Mouse (Mus musculus) left cerebral cortex, postnatal 10 days (tissue): ENCODE data around the gene Enkd1. TPM values are rescaled to one million over a fixed set of nuclear protein-coding genes. Genes with fewer than 3 reads are reported as not detected.

Experiments
- DNase-seq, 2 experiments: peaks; one replicate each; pipeline ENCODE4 v3.0.0; 2021 to 2022; ENCODE audit warnings: low spot score in 2 of 2, mixed read lengths in 1 of 2; ENCODE audit errors: extremely low spot score in 1 of 2
- intact Hi-C: fragments of 180-260 bp; cut with DNase I; formaldehyde crosslinking; loops from one replicate; pipeline ENCODE4 v1.15.1; 2025
- total RNA-seq, 2 experiments: library from RNA; stranded (reverse); gene quantifications; 2 replicates each; pipeline ENCODE4 v1.2.3; 2021

The Enkd1 gene
- total RNA-seq, 2 experiments from 2014 or later = 12.3 to 13.5 TPM

DNA sequence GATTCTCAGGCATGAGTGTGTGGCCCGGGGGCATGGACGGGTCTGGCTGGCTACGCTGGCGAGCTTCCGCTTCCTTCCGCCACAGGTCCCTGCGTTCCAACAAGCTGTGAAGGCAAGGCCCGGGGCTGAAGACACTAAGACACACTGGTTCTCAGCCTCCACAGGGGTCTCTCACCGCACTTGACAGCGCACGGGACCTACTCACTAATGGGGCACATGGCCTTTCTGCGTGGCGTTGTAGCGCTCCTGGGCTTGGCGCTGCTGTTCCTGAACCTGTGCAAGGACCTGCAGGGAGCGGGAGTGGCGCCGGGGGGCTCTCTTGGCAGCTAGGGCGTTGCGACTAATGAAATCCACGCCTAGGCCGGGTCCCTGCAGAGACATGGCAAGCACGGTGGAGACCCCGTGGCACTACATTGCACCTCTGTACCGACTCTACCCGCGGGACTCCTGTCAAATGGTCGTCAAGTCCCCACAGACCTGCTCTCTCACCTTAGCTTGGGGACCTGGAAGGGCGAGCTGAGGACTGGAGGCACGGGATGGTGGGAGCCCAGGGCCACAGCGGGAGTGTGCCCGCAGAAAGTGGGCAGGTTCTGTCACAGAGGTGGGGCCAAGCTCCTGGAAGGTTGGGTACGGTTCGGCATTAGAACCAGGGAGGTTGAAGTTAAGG is 3.7 kb downstream of the Enkd1 start:
- no peak for DNase-seq
- intact Hi-C loops = no loop called here

DNA sequence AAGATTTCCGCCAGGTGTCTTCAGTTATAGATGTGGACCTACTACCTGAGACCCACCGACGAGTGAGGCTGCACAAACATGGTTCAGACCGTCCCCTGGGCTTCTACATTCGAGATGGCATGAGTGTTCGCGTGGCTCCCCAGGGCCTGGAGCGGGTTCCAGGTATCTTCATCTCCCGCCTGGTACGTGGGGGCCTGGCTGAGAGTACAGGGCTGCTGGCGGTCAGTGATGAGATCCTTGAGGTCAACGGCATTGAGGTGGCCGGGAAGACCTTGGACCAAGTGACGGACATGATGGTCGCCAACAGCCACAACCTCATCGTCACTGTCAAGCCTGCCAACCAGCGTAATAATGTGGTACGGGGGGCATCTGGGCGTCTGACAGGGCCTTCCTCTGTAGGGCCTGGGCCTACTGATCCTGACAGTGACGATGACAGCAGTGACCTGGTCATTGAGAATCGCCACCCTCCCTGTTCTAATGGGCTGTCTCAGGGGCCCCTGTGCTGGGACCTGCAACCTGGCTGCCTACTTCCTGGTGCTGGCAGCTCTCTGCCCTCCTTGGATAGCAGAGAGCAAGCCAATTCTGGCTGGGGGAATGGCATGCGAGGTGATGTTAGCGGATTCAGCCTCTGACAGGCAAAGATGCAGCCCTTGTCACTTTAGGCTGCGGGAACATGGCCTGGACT is 5.1 kb downstream of the Enkd1 start:
- DNase-seq = no peak
- intact Hi-C loops = no loop called here

DNA sequence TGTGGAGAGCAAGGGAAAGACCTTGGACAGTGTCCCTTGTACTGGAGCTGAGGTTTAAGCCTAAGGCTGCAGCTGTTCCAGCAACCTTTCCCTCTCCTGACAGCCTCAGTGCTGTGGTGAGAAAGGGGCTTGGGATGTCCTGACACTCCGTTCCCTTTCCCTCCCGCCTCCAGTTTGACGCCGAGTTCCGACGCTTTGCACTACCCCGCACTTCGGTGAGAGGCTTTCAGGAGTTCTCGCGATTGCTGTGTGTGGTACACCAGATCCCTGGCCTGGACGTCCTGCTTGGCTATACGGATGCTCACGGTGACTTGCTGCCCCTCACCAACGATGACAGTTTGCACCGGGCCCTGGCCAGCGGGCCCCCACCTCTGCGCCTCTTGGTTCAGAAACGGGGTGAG is 6.0 kb downstream of the Enkd1 start:
- no peak for DNase-seq
- intact Hi-C loops = no loop called here

DNA sequence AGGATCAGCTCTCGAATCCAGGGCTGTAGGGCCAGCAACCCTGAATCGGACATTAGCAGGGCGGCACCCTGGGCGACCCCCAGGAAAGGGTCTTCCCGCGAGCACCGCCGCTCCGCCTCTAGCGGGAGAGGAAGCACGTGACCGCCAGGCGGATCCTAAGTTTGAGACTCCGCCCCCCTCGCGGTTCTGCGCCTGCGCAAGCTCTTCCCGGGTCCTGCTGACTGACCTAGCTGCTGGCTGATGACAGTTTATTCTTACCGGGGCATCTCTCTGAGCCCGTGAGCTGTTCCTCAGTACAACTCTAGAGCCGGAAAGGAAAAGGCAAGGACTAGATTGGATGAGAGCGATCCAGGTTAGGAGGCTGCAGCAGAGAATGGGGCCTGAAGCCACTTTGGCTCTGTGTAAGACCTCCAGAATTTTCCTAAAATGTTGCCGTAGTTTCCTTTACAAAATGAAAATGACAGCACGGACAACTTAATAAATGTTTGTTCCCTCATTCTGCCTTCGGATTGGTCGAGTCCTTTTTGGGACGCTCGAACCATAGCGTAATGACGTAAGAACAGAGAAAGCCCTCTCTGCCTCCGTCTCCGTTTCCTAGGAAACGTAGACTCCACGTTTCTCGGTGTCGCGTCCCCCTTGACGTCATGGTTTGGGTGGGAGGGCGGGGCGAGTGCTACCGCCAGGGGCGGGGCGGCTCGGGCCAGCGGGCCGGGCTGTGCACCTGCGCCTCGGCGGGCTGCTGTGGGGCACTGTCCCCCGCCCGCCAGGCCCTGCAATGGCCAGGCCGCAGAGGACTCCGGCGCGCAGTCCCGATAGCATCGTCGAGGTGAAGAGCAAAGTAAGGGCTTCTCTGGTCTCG is 6.8 kb downstream of the Enkd1 start, which contains the start of the genes Acd and Pard6a:
Gene Acd, minus strand, starts transcription at position 137 of the 859 bp plus-strand sequence.
Gene Pard6a, plus strand, starts transcription at position 183 of the 859 bp plus-strand sequence.
- intact Hi-C loops = no loop called here
- DNase-seq = peak; percentile 93 to 95

DNA sequence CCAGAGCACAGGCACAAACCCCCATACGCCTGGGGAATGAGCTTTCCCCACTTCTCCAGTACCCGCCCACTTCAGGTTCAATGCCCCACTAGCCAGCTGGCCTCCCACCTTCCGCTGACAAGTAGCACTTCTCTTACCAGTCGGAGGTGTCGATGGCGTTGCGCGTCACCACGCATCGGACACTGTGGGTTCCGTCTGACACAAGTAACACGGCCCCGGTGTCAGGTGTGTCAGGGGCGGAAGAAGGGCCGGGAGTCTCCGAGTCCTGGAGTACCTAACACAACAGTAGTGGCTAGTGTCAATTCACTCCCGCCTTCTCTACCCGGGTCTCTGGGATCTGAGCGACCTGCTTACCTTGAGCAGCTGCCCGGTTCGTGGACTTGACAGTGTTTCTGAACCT is 7.4 kb downstream of the Enkd1 start:
- peak in 1 of 2 experiments; percentile 66 for DNase-seq
- intact Hi-C loops = no loop called here

DNA sequence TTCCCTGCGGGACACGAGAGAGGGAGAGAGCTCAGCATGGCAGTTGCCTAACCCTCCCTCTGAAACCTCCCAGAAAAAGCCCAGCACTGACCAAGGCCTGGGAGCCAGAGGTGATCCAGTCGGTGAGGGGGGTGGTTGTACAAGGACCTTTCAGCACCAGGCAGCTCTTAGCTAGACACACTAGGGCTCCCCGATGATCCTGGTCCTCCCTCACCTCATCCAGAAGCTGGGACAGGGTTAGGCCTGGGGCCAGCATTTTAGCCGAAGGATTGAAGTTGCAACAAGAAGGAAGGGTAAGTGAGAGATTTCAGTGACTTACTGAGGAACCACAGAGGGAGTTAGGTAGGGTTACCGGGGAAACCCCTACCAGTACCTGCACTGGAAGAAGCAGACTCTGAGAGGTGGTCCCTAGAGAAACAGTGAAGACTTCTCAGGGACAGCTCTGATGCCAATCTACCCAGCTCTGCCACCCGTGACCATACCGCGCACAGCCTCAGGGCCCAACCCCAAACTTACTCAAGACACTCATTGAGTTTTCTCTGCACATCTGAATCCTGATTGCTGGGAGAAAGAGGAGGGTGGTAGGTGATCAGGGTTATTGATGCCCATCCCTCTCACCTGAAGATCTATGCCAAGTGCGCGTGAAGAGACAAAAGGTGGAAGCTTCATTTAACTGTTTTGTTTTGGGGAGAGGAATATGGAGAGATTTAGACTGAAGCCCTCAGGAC is 8.4 kb downstream of the Enkd1 start:
- DNase-seq = no peak
- intact Hi-C loops = loop anchor here (5.0 kb wide), 1 partner anchor 62 kb away; the partner anchor contains the start of genes Agrp and Ctcf

DNA sequence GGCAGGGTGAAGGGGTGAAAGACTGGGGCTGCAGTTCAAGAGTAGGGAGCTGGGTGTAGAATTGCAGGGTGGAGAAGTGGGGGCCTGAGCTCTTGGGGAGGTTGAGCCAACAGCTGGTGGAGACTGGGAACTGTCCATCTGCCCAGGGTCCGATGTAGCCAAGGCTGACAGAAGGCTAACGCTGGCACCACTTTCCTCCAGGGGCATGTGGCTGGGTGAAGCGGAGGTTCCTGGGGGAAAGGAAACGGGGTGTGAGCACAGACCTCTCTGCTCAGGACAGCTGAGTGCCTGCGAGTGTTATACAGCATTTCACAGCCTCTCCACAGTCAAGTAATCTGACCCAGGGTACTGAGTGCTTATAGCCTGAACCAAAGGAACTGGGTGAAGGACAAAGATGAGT is 9.3 kb downstream of the Enkd1 start:
- intact Hi-C loops = loop anchor here (5.0 kb wide), 1 partner anchor 61 kb away; the partner anchor contains the start of genes Agrp and Ctcf
- DNase-seq = no peak

DNA sequence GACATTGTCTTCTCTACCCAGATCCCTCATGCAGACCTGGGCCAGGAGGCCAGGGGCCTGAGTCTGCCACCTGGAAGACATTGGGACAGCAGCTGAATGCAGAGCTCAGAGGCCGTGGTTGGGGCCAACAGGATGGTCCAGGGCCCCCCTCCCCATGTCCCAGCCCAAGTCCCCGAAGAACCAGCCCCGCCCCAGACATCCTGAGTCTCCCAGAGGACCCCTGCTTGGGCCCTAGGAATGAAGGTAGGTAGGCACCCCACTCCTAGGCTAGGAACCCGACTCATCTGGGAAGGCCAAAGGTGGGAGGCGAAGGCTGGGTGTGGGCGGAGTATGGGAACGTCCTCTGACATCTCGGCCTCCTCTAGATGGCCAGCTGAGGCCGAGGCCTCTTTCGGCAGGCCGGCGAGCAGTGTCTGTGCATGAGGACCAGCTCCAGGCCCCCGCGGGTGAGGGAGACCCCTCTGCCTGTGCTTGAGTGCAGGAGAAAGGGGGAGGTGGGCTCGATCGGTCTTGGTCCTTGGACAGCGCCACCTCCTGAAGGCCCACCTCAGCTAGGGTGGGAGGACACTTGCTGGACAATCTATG is 10.7 kb downstream of the Enkd1 start:
- no peak for DNase-seq
- intact Hi-C loops = loop anchor here (5.0 kb wide), 1 partner anchor 60 kb away; the partner anchor contains the start of genes Agrp and Ctcf

DNA sequence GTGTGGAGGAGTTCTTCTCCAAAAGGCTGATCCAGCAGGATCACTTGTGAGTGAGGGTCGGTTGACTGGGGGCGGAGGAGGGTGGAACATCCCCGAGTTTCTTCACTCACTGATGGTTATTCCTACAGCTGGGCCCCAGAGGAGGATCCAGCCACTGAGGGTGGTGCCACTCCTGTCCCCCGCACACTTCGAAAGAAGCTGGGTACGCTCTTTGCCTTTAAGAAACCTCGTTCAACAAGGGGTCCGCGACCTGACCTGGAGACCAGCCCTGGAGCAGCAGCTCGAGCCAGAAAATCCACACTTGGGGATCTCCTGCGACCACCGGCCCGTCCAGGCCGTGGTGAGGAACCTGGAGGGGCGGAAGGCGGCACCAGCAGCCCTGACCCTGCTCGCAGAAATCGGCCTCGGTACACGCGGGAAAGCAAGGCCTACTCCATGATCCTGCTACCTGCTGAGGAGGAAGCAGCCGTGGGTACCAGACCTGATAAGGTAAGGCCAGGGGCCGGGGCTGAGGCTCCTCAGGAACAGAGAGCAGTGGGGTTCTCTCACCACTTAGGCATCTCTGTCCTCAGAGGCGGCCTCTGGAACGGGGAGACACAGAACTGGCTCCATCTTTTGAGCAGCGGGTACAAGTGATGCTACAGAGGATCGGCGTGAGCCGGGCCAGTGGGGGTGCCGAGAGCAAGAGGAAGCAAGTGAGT is 12.8 kb downstream of the Enkd1 start:
- intact Hi-C loops = loop anchor here (5.0 kb wide), 1 partner anchor 58 kb away; the partner anchor contains the start of genes Agrp and Ctcf
- no peak for DNase-seq

DNA sequence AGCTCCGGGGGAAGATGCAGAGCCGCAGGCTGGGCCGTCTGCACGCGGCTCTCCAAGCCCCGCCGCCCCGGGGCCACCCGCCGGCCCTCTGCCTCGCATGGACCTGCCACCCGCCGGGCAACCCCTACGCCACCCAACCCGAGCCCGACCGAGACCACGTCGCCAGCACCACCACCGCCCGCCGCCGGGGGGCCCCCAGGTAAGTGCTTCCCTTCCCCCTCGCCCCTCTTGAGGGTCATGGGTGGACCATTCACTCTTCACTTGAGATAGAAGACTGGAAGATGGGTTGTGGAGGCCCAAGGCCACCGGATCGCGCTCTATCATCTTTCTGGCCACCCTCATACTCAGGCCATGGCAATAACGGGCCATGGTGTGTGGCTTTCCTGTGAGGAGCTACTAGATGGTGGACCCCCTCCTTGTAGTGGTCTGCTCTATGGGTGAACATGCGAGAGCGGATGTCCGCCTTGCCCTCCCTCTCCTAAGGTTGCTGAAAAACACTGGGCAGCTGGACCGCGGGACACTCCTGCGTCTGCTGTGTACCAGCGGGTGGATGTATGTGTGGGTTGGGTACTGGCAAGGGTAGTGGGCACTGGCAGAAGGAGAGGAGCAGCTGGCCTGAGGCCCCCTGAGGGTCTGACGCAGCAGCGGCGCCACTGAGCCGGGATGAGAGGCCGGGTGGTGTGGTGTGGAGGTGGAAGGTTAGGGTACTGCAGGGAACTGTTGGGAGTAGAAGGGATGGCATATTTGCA is 13.8 kb downstream of the Enkd1 start:
- peak in 1 of 2 experiments; percentile 77 for DNase-seq
- intact Hi-C loops = no loop called here

DNA sequence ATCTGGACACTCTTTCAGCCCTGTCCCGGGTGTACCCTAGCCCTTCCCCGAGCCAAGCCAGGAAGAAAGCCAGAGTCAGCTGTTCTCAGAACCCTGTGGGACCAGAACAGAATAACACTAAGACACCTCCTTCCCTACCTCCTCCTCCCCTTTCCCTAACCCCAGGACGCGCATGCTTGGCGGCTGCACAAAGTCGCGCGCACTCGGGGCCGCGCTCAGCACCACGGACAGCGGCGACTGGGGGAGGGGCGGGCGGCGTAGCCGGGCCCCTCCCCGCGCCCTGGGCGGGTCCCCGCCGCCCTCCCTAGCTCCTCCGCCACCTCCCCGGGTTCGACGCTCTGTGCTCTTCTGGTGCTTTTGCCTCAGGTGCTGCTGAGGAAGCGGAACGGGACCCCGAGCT is 14.4 kb downstream of the Enkd1 start:
- DNase-seq = peak; percentile 69 to 86
- intact Hi-C loops = no loop called here

DNA sequence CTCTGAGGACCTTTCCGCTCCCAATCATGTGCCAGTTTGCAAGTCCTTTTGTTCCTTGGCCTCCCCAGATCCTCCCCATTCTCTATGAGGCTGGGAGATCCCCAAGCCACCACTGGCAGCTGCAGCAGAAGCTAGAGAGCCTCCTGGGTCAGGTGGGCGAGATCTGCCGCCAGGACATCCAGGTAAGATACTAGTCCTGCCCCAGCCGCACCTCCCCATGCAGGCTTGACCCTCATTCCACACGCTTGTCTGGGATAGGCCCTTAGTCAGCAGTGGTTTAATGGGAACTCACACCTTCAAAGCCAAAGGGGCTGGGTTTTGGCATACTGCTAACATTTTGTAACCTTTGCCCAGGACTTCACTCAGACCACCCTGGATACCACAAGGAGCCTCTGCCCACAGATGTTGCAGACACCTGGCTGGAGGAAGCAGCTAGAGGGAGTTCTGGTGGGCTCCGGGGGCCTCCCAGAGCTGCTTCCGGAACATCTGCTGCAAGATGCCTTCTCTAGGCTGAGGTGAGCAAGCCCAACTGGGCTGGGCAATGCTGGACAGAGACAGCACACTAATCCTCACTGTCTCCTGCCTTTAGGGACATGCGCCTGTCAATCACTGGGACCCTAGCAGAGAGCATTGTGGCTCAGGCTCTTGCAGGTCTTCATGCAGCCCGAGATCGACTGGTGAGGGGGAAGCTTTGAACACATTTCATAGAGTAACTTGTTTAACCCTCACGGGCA is 15.4 kb downstream of the Enkd1 start:
- DNase-seq = no peak
- intact Hi-C loops = no loop called here

DNA sequence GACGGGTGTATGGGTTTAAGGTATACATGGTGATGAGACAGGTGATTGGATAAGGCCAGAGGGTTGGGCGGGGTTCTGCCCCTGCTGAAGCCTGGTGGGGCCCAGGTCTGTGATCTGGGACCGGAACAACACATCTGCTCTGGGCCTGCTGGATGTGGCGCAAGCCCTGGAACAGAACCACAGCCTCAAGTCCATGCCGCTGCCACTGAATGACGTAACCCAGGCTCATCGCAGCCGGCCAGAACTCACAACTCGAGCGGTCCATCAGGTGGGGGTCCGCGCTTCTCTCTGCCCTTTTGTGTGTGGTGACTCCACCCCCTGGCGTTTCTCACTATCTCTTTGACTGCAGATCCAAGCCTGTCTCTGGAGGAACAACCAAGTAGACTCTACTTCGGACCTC is 17.0 kb downstream of the Enkd1 start:
- no peak for DNase-seq
- intact Hi-C loops = no loop called here

DNA sequence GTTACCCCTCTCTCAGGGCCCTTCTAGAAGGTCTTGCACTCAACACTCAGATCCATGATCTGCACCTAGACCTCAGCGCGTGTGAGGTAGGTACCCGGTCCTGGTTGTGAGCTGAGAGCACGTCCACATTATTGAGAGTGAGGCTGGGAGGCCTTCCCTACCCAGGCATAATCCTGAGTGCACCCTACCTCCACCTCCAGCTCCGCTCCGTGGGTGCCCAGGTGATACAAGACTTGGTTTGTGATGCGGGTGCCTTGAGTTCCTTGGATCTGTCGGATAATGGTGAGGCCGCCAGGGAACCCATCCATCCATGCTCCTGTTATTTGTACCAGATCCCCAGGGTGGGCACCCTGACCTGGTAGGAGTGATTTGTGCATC is 18.0 kb downstream of the Enkd1 start:
- no peak for DNase-seq
- intact Hi-C loops = no loop called here

DNA sequence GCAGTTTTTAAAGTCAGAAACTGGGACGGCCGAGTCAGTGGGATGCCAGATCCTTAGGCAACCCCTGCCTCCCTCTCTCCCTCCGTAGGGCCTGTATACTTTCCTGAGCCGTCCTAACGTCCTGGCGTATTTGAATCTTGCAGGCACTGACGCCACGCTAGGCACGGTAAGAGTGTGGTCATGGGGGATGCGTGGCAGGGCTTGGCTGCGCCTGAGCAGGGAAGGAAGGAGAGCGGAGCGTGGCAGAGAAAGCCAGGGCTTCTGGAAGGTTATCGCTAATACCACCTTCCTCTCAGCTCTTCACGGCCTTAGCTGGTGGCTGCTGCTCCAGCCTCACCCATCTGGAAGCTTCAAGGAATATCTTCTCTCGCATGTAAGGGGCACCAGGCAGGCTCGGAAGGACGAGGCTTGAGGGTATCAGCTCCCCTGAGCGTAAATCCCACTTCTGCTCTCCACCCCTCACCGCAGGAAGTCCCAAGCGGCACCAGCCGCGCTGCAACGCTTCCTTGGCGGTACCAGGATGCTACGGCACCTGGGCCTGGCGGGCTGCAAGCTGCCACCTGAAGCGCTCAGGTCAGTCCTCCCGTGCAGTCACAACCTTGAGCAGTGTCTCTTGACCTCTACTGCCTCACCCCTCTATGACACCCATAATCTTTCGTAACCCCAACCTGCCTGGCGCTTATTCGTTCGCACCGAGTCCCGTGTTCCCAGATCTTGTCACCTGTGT is 18.6 kb downstream of the Enkd1 start:
- DNase-seq = no peak
- intact Hi-C loops = no loop called here

DNA sequence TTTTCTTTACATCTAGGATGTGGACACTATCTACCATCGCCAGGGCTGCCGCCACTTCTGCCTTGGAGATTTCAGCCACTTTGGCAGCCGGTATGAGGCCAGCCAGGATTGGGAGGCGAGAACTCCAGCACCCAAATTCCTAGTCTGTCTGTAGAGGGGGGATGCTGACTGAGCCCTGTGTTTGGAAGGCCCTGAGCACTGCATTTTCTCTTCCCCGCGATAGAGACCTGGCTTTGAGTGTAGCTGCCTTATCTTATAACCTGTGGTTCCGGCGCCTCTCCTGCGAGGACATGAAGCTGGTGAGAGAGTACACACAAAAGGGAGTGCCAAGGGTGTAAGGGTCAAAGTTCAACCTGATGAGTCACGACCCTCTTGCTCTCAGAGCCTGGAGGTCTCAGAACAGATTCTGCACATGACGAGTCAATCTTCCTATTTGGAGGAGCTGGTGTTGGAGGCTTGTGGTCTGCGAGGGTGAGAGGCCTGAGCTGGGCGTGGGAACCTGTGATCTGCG is 19.7 kb downstream of the Enkd1 start:
- no peak for DNase-seq
- intact Hi-C loops = no loop called here
